Mouse (Mus musculus) leukemia stem cell, adult 10-12 weeks (primary cell): Measurements from ENCODE around the gene Gm4884. TPM values are rescaled to one million over a fixed set of nuclear protein-coding genes. Genes with fewer than 3 reads are reported as not detected.

Source experiments
- polyA plus RNA-seq: library from polyadenylated mRNA; stranded (reverse); fragments of >175 nt; gene quantifications from 2 replicates; pipeline ENCODE4 v1.2.3, GENCODE M21; 2012; ENCODE audit warnings: low replicate concordance

Gene Gm4884
- 0.06 TPM in 1 of 2 replicates, not detected in the other for polyA plus RNA-seq

GRCm38 (mm10) chr7:41032419-41032818 lies at the start of gene Gm4884:
Gene Gm4884 (plus strand): TSS chr7:41032719.

DNA sequence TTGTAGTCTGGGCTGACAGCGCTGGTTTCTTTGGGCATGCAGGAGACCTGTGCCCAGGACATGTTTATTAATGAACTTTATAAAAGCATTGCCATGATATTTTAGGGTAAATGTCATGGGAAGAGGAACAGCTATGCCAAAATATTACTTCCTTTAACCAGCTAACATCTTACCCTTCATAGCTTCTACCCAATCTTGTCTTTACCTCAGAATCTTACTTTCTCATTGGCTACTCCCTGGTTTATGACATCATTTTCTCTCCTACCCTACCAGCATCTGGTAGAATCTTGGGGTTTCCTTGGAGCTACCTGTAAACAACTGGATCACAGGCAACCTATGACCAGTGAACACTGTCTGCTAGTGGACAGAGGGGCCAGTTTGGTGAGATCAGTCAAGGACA lies 45.3 kb upstream of the Gm4884 start, which contains the start of gene 4930433I11Rik:
TSS of gene 4930433I11Rik (plus strand) at position 301 of the 400 bp plus-strand sequence.

Other genes starting within 250 kb of the Gm4884 start
- gene Vstm2b, start 134.4 kb upstream of the Gm4884 start, polyA plus RNA-seq: not detected in 2 replicates
- gene 4930433I11Rik, start 45.2 kb upstream of the Gm4884 start, polyA plus RNA-seq: 0.11 TPM in 1 of 2 replicates, not detected in the other
- gene Gm5592, start 121.1 kb downstream of the Gm4884 start, polyA plus RNA-seq: 0.08 TPM in 1 of 2 replicates, not detected in the other